Mouse (Mus musculus): Measurements from ENCODE around the gene Prlhr.

Gene Prlhr

DNA sequence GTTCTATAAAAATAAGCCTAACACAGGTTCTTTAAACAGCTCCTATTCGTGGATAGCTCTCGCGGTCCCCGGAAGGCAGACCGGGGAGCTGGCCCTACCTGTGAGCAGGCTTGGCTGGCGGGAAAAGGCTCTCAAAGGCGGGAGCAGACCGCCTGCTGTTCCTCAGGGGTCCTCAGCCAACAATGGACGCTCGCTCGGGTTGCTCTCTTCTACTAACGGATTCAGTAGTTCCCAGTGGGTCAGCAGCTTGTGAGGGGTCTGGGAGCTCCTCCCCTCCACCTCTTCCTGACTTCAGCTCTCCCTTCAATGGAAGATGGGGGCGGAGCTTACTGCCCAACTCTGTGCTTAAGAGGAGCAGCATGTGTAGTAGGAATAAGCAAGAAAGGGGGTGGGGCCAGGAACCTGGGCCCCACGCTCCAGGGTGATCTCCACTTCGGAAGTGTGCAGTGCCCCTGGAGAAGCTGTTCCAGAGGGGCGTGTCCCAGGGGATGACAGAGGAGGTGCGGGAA is at the start of gene Prlhr:
Gene Prlhr, minus strand, starts transcription at position 51 of the 509 bp plus-strand sequence.
- DNase-seq = no peak

GRCm38 (mm10) chr19:60515064-60515463 is 47.0 kb upstream of the Prlhr start:
- DNase-seq = no peak

GRCm38 (mm10) chr19:60513431-60513830 is 45.3 kb upstream of the Prlhr start:
- DNase-seq = no peak

DNA sequence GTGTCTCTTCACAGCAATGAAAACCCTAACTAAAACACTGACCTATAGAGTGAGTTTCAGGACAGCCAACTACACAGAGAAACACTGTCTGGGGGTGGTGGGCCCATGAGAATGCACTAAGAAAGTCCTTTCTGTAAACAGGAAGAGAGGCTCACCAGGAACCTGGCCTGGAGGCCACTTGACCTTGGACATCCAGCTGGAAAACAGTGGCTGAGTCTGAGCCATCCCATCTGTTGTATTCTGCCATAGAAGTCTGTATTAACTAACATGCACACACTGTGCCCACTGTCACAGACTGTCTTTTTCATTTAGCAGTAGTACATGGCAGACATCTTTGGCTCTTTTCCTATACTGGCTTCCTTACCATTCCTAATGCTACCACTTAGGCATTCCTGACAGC is 32.1 kb upstream of the Prlhr start:
- DNase-seq = no peak

DNA sequence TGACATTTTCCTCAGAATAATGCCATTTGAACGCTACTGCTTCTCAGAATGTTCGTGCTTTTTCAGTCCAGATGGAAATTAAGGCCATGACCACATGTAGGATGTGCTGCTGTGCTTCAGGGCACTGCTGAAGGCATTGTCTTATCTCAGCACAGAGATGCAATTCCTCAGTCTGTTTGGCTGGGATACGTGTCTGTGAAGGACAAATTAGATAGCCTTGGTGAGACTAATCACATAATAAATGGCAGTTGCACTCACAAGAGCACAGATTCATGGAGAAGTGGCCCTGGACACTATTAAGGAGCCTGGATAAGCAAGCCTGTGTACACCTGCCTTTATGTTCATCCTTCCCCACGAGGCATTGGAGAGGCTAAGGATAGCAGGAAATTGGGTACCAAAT is 29.1 kb upstream of the Prlhr start:
- no peak for DNase-seq

DNA sequence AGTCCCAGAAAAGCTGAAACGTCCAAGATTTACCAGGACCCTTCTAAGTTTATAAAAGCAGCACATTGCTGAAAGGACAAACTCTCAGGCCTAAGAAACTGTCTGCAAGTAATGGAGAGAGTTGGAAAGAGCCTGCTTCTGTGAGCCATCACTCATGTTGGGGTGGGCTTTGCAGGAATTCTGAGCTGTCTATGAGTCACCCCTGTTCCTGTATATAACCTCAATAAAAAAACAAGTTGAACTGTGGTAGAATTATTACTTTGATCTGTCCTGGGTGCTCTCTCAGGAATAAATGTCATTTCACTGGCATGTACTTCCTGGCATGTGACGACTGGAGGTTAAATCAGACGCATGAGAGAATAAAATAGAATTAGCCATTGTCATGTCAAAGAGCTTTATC is 27.7 kb upstream of the Prlhr start:
- DNase-seq = no peak

GRCm38 (mm10) chr19:60489566-60489965 is 21.5 kb upstream of the Prlhr start:
- DNase-seq = no peak

DNA sequence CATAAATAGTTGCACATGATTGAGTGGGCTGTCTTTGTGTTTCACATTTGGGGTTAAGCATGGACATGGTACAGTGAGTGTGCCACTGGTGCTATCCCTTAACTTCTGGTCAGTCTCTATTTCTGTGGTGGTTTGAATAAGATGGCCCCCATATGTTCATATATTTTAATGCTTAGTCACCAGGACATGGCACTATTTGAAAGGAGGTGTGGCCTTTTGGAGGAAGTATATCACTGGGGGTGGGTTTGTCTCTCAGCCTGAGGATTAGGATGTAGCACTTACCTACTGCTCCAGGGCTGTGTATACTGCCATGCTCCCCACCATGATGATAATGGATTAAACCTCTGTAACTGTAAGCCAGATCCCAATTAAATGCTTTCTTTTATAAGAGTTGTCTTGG is 17.2 kb upstream of the Prlhr start:
- no peak for DNase-seq

DNA sequence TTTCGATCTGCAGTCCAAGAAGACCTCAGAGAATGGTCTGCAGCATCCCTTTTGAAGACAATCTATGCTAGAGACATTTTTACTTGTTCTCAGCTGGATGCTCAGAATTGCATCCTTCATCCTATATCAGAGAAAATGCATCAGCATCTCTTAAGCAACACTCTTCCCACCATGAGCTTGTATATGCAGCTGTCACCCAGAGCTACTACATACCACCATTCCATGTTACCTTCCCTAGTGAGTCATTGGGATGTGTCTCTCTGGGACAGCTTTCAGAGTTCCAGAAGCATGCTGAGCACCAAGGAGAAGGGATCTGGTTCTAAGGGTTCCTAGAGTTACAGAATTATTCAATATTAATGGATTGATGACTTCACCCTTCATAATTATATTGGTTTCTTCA is 10.8 kb upstream of the Prlhr start:
- DNase-seq = no peak

DNA sequence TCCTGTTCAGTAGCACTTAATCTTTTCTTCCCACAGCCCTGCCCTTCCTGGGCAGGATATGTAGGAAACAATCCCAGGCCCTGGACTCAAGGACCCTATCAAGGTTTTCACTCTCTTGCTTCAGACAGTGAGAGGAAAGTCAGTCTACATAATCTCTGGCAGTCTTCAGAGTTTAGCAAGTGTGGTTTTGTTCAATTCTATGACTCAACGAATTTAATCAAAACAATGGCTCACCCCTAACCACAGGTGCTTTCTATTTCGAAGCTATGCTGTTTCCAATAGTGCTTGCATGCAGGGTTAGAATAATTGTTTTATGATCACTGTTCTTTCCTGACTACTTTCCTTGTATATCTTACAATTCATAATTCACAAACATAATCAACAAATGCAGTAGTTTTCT is 9.7 kb upstream of the Prlhr start:
- DNase-seq = no peak

DNA sequence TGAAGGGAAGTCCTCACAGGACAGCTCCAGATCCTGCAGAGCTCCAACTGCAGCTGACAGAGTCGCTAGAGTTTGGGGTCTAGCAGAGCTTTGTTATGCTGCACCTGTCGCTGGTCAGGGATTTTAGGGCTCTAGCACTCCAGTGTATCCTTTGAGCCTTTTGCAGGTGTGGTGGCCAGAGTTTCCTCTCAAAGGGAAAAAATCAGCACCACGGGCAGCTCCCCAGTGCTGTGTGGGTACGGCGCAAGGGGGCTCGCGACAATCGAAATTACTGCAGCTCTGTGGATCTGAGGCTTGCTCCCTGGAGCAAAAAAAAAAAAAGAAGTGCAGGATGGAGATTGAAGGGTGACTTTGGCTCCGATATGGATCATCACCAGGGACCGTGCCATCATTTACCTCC is 742 bp upstream of the Prlhr start:
- DNase-seq = peak; percentile 38

DNA sequence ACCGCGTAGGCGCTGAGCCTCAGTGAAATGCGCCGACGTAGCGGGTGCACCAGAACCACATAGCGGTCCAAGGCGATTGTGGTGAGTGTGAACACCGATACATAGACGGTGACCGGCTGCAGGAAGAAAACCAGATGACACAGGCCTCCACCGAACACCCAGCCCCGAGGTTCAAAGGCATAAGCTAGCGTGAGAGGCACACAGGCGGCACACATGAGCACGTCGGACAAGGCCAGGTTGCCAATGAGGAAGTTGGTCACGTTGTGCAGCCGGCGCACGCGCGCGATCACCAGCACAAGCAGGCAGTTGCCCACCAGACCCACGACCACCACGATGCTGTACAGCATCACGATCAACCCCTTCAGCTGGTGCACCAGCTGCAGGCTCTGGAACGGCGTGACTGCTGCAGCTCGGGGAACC is 506 bp downstream of the Prlhr start:
- DNase-seq = peak; percentile 12

DNA sequence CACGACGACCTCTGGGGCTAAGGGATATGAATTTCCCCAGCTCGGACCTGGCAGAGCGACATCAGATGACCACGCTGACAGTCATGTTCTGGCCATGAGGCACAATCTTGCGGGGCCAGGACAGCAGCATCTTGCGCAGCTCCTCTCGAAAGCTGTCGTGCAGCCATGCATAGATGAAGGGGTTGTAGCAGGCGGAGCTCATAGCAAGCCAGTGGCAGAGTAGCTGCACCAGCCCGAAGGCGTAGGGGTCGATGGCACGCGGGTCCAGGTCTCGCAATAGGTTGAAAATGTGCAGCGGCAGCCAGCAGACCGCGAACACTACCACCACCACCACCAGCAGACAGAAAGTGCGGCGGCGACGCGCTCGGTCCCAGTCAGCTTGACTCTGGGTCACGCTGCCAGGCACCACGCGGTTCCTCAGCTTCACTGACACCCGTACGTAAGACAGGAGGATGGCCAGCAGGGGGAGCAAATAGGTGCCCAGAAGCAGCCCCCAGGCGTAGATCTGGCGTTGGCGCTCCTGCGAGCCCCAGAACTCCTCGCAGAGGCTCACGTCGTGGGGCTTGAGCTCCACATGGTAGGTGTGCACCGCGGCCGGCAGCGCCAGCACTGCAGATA is 1.0 kb downstream of the Prlhr start:
- DNase-seq = peak; percentile 76

DNA sequence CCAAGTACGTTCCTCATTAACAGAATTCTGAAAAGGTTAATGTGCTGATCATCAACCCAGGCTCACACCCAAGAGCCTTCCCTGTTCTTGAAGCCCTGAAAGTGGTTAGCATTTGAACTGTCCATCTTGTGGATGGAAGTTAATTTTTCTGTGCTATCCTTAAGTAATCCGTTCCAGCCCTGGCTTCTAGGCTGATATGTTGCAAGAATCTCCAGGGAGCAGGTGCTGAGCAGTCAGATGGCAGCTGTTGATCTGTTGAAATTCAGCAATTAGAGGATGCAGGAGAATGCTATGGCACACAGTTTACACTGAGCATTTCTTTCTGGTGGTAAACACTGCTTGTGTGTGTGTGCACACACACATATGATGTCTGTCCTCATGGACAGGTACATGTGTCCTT is 2.4 kb downstream of the Prlhr start:
- DNase-seq = no peak

DNA sequence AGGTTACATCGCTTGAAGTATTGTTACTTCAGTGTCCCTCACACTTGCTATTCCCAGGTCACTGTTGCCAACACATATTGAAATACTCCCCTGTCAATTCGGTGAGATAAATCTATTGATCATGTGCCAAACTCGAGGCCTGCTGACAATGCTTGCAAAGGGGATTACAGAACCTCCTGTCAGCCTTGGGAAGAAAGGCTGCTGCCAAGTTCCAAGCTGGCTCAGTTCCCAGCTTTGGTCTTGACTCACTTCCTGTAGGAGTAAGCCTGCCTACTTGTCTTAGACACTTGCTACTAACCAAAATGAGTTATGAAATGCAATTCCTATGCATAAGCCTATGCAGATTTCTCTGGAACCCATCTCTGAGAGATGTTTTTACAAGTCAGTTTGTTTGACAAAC is 4.2 kb downstream of the Prlhr start:
- DNase-seq = peak; percentile 82

DNA sequence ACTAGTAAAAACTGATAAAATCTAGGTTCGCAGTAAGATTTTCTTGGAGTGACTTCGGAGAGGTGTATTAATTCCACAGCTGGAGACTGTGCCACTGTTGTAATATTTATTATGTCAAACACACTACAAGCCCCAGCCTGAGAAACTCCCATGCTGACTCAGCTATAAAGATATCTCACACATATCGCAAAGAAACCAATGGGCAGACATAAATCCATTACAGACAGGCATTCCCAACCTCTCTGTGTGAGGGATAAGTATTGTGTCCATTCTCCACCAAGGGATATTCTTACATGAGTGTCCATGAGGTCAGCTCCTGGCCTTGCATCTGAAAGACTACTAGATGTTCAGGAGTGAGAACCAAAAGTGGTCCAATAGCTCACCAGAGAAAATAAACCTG is 4.7 kb downstream of the Prlhr start:
- DNase-seq = no peak

- DNase-seq = no peak
Observed at GRCm38 (mm10) chr19:60461476-60461875, 6.6 kb downstream of the Prlhr start.

- no peak for DNase-seq
Observed at GRCm38 (mm10) chr19:60459680-60460079, 8.4 kb downstream of the Prlhr start.

GRCm38 (mm10) chr19:60459071-60459470 is 9.0 kb downstream of the Prlhr start:
- no peak for DNase-seq

- no peak for DNase-seq
Observed at GRCm38 (mm10) chr19:60455791-60456190, 12.3 kb downstream of the Prlhr start.

DNA sequence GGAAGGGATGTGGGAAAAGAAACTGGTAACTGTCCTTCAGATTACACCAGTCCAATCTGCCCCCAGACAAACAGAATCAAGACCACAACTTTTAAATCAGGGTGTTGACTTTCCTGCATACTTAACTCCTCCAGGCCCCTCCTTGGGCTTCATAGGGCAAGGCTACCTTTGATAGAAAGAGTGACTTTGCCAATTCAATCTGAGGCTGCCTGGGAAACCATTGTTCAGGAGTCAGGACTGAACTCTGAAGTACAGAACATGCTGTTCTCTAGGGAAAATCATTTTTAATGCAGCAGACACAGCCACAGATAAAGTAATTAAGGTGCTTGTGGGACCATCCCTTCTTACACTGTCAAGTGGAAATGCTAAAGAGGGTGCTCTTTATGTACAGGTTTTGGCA is 27.6 kb downstream of the Prlhr start:
- DNase-seq = no peak

DNA sequence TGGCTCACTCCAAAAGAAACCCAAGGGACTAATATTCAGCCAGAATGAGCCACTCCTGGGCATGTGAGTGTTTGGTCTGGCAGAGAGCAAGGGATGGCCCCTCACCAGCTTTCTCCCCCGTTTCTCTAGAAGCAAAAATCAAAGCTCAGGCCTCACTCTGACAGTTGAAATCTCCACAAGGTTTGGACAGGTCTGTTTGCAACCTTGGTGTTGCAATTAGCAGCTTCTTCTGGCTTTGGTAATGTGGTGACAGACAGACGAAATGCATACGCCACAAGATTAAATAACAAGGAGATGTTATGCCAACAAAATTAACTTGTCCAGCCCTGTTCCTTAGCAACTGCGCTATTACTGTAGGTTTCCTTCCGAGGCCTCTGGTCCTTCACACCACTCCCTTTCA is 28.0 kb downstream of the Prlhr start:
- no peak for DNase-seq

- peak; percentile 52 for DNase-seq
Observed at GRCm38 (mm10) chr19:60437566-60438241, 30.4 kb downstream of the Prlhr start.

DNA sequence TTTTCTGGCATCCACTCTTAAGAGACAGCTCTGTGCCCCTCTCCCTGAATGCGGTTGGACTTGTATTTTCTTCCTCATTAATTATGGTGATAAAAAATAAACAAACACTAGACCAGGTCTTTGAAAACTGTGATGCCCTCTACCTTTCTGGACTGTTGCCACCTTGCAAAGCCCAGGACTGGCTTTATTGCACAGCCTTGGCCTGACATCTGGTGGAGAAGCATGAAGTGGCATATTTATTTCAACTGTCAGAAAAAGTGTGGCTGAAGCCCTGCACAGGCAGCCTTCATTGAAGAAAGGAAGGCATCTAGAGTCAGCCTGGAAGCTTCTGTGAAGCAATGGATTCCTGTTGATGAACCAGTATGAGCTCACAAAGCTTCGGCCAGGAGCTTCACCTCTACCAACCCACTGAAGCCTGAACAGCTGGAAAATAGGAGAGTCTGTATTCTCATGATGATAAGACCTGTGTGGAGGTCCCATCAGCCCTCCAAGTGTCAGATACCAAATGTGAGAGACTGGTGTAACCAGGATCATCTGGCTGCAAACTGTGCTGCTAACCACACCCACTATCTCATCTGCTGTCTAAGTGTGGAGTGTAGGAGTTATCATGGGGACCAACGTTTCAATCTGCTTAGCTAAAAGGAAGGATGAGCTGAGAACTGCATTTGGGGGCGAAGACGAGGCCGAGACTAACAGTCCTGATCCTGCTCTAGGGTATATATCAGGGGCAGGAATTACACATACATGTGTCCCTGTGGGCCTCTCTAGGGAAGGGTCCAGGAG is 35.6 kb downstream of the Prlhr start:
- no peak for DNase-seq
